Mouse (Mus musculus) liver, postnatal 0 days (tissue): ENCODE data around the gene 1500009C09Rik.

Source experiments
- CTCF ChIP-seq: sonication (generic); IDR thresholded peaks from 2 replicates; pipeline ENCODE4 v1.5.1; 2016; ENCODE audit warnings: antibody characterized with exemption, low read depth
- EP300 ChIP-seq: IDR thresholded peaks from 2 replicates; pipeline ENCODE4 v1.6.1; 2016; ENCODE audit warnings: antibody characterized with exemption, low read depth, mild to moderate bottlenecking

GRCm38 (mm10) chr15:82232651-82233050, 19.5 kb upstream of the 1500009C09Rik start:
- TF ChIP-seq CTCF: no peak
- no peak for TF ChIP-seq EP300
